Mouse (Mus musculus) MEL (cell line): Measurements from ENCODE around the gene Arhgap24. TPM values are rescaled to one million over a fixed set of nuclear protein-coding genes. Genes with fewer than 3 reads are reported as not detected.

Source experiments
- DNase-seq: peaks from one replicate; pipeline ENCODE4 v3.0.0; 2011; ENCODE audit warnings: low read depth, low spot score
- H3K27ac ChIP-seq: 2 replicates; pipeline ENCODE4 v1.5.1; 2012; ENCODE audit warnings: low read depth, mild to moderate bottlenecking, control low read depth, low read length, moderate library complexity; ENCODE audit not compliant: control insufficient read depth
- H3K27me3 ChIP-seq, 2 experiments: fragments of 150-350 bp in 1 of 2; sonication (generic) in 1 of 2; 2 replicates each; pipeline ENCODE4 v1.6.1; 2012; ENCODE audit warnings: low read length in 2 of 2, mild to moderate bottlenecking in 2 of 2, improper control_type of control experiment in 1 of 2, moderate library complexity in 1 of 2; ENCODE audit not compliant: insufficient read depth in 2 of 2, control insufficient read depth in 1 of 2
- H3K36me3 ChIP-seq, 2 experiments: 2 replicates each; pipeline ENCODE4 v1.6.1; 2012 to 2014; ENCODE audit warnings: low read length in 2 of 2, improper control_type of control experiment in 1 of 2, inconsistent platforms in 1 of 2, mild to moderate bottlenecking in 1 of 2; ENCODE audit not compliant: insufficient read depth in 2 of 2, control insufficient read depth in 1 of 2
- H3K4me1 ChIP-seq, 2 experiments: fragments of 150-350 bp in 1 of 2; sonication (generic) in 1 of 2; 2 replicates each; pipeline ENCODE4 v1.6.1; 2012; ENCODE audit warnings: low read length in 2 of 2, improper control_type of control experiment in 1 of 2, mild to moderate bottlenecking in 1 of 2; ENCODE audit not compliant: insufficient read depth in 2 of 2, control insufficient read depth in 1 of 2
- H3K4me3 ChIP-seq, 2 experiments: fragments of 150-350 bp in 1 of 2; sonication (generic) in 1 of 2; 2 replicates each; pipeline ENCODE4 v1.5.1; 2012; ENCODE audit warnings: low read depth in 2 of 2, low read length in 2 of 2, mild to moderate bottlenecking in 2 of 2, moderate library complexity in 2 of 2, control low read depth in 1 of 2, improper control_type of control experiment in 1 of 2; ENCODE audit not compliant: control insufficient read depth in 1 of 2, insufficient read depth in 1 of 2
- H3K79me2 ChIP-seq: 2 replicates; pipeline ENCODE4 v1.6.1; 2012; ENCODE audit warnings: mild to moderate bottlenecking, low read length, moderate library complexity; ENCODE audit not compliant: control insufficient read depth, poor library complexity, insufficient read depth
- H3K9ac ChIP-seq: 2 replicates; pipeline ENCODE4 v1.6.1; 2012; ENCODE audit warnings: low read depth, mild to moderate bottlenecking, control low read depth, low read length, moderate library complexity; ENCODE audit not compliant: control insufficient read depth, poor library complexity, severe bottlenecking
- H3K9me3 ChIP-seq: fragments of 150-350 bp; sonication (generic); replicated peaks from 2 replicates; pipeline ENCODE4 v1.6.1; 2012; ENCODE audit warnings: mild to moderate bottlenecking, low read length, improper control_type of control experiment, moderate library complexity; ENCODE audit not compliant: insufficient read depth
- BHLHE40 ChIP-seq: IDR thresholded peaks from 2 replicates; pipeline ENCODE4 v1.6.1; 2012; ENCODE audit warnings: low read depth, mild to moderate bottlenecking, inconsistent platforms, low read length, improper control_type of control experiment, borderline replicate concordance
- CTCF ChIP-seq, 3 experiments: IDR thresholded peaks in 2 of 3; conservative IDR thresholded peaks in 1 of 3; 2 replicates each; pipeline ENCODE4 v1.5.1; 2011 to 2012; ENCODE audit warnings: low read length in 3 of 3, low read depth in 2 of 3, mild to moderate bottlenecking in 2 of 3, improper control_type of control experiment in 1 of 3, inconsistent platforms in 1 of 3, mixed read lengths in 1 of 3, moderate library complexity in 1 of 3; ENCODE audit not compliant: control insufficient read depth in 1 of 3, insufficient read depth in 1 of 3, poor library complexity in 1 of 3, severe bottlenecking in 1 of 3
- E2F4 ChIP-seq: IDR thresholded peaks from 2 replicates; pipeline ENCODE4 v1.6.1; 2011; ENCODE audit warnings: low read depth, low read length, improper control_type of control experiment, borderline replicate concordance
- EP300 ChIP-seq, 2 experiments: IDR thresholded peaks; 2 replicates each; pipeline ENCODE4 v1.6.1; 2011; ENCODE audit warnings: improper control_type of control experiment in 2 of 2, low read length in 2 of 2, low read depth in 1 of 2, mild to moderate bottlenecking in 1 of 2
- ETS1 ChIP-seq: IDR thresholded peaks from 2 replicates; pipeline ENCODE4 v1.6.1; 2012; ENCODE audit warnings: low read depth, mild to moderate bottlenecking, inconsistent platforms, low read length, improper control_type of control experiment, moderate library complexity
- JUND ChIP-seq: IDR thresholded peaks from 2 replicates; pipeline ENCODE4 v1.6.1; 2011; ENCODE audit warnings: low read depth, mild to moderate bottlenecking, improper control_type of control experiment, low read length
- KAT2A ChIP-seq: conservative IDR thresholded peaks from 2 replicates; pipeline ENCODE4 v1.6.1; 2012; ENCODE audit warnings: low read depth, low read length, improper control_type of control experiment, inconsistent platforms
- MAFK ChIP-seq: IDR thresholded peaks from 2 replicates; pipeline ENCODE4 v1.6.1; 2011; ENCODE audit warnings: low read depth, mild to moderate bottlenecking, low read length, improper control_type of control experiment, borderline replicate concordance
- MAZ ChIP-seq: IDR thresholded peaks from 2 replicates; pipeline ENCODE4 v1.6.1; 2012; ENCODE audit warnings: low read depth, mild to moderate bottlenecking, inconsistent platforms, low read length, improper control_type of control experiment
- MXI1 ChIP-seq: IDR thresholded peaks from 2 replicates; pipeline ENCODE4 v1.6.1; 2011; ENCODE audit warnings: mild to moderate bottlenecking, low read depth, low read length, improper control_type of control experiment
- MYB ChIP-seq: IDR thresholded peaks from 2 replicates; pipeline ENCODE4 v1.6.1; 2011; ENCODE audit warnings: mild to moderate bottlenecking, low read depth, low read length, improper control_type of control experiment
- MYC ChIP-seq: IDR thresholded peaks from 2 replicates; pipeline ENCODE4 v1.6.1; 2011; ENCODE audit warnings: low read depth, mild to moderate bottlenecking, low read length, improper control_type of control experiment, moderate library complexity
- NELFE ChIP-seq: IDR thresholded peaks from 2 replicates; pipeline ENCODE4 v1.6.1; 2011; ENCODE audit warnings: low read depth, low read length, improper control_type of control experiment
- NRF1 ChIP-seq: IDR thresholded peaks from 2 replicates; pipeline ENCODE4 v1.6.1; 2014; ENCODE audit warnings: low read depth, mild to moderate bottlenecking, inconsistent platforms, low read length, improper control_type of control experiment, moderate library complexity; ENCODE audit not compliant: poor library complexity, insufficient read depth, severe bottlenecking
- POLR2A ChIP-seq, 2 experiments: IDR thresholded peaks; 2 replicates each; pipeline ENCODE4 v1.6.1; 2011 to 2012; ENCODE audit warnings: low read length in 2 of 2, mild to moderate bottlenecking in 2 of 2, control low read depth in 1 of 2, improper control_type of control experiment in 1 of 2, low read depth in 1 of 2, moderate library complexity in 1 of 2; ENCODE audit not compliant: control insufficient read depth in 1 of 2, insufficient read depth in 1 of 2, poor library complexity in 1 of 2
- POLR2AphosphoS2 ChIP-seq: IDR thresholded peaks from 2 replicates; pipeline ENCODE4 v1.6.1; 2011; ENCODE audit warnings: low read length, improper control_type of control experiment
- POLR2AphosphoS5 ChIP-seq: IDR thresholded peaks from 2 replicates; pipeline ENCODE4 v1.6.1; 2012; ENCODE audit warnings: low read depth, borderline replicate concordance, mild to moderate bottlenecking, inconsistent platforms, low read length, moderate library complexity, mixed read lengths
- SIN3A ChIP-seq: IDR thresholded peaks from 2 replicates; pipeline ENCODE4 v1.6.1; 2012; ENCODE audit warnings: low read length, improper control_type of control experiment, inconsistent platforms
- SMC3 ChIP-seq: IDR thresholded peaks from 2 replicates; pipeline ENCODE4 v1.6.1; 2011; ENCODE audit warnings: low read depth, low read length, improper control_type of control experiment
- TAL1 ChIP-seq: IDR thresholded peaks from 2 replicates; pipeline ENCODE4 v1.6.1; 2012; ENCODE audit warnings: mild to moderate bottlenecking, inconsistent platforms, low read length, moderate library complexity, mixed read lengths
- UBTF ChIP-seq: IDR thresholded peaks from 2 replicates; pipeline ENCODE4 v1.6.1; 2012; ENCODE audit warnings: low read depth, mild to moderate bottlenecking, inconsistent platforms, low read length, improper control_type of control experiment, moderate library complexity, borderline replicate concordance; ENCODE audit not compliant: insufficient read depth
- USF1 ChIP-seq: IDR thresholded peaks from 2 replicates; pipeline ENCODE4 v1.6.1; 2014; ENCODE audit warnings: low read depth, mild to moderate bottlenecking, inconsistent platforms, low read length, improper control_type of control experiment, moderate library complexity
- ZMIZ1 ChIP-seq: IDR thresholded peaks from 2 replicates; pipeline ENCODE4 v1.6.1; 2012; ENCODE audit warnings: low read depth, mild to moderate bottlenecking, inconsistent platforms, low read length, improper control_type of control experiment, moderate library complexity
- ZNF384 ChIP-seq: IDR thresholded peaks from 2 replicates; pipeline ENCODE4 v1.6.1; 2012; ENCODE audit warnings: low read depth, mild to moderate bottlenecking, inconsistent platforms, low read length, improper control_type of control experiment
- polyA plus RNA-seq, 2 experiments: library from polyadenylated mRNA; stranded (reverse) in 1 of 2; unstranded in 1 of 2; fragments of >175 nt in 1 of 2; fragments of >200 nt in 1 of 2; gene quantifications; 2 replicates each; pipeline versions ENCODE4 v1.2.1 to v1.2.4; 2012; ENCODE audit warnings: low replicate concordance in 2 of 2, low read depth in 1 of 2; ENCODE audit not compliant: insufficient read length in 2 of 2, insufficient read depth in 1 of 2, missing spikeins in 1 of 2
- total RNA-seq: library from RNA; depleted of rRNA; stranded (reverse); fragments of 300-350 nt; gene quantifications from 2 replicates; pipeline ENCODE4 v1.2.3, GENCODE M21; 2012

The Arhgap24 gene
- total and polyA plus RNA-seq, 3 experiments, result not detected

GRCm38 (mm10) chr5:102591422-102591821, 110.2 kb downstream of the Arhgap24 start:
- Histone ChIP-seq H3K4me3 (no peak overlapping the region), H3K79me2 (no peaks in the 10 kb centered on the region), H3K27me3 (no peaks in the 10 kb centered on the region), H3K4me1 (no peaks in the 10 kb centered on the region), H3K27ac (no peak overlapping the region), H3K9me3 (no peaks in the 10 kb centered on the region), H3K9ac (no peak overlapping the region), H3K36me3 (no peaks in the 10 kb centered on the region)
- TF ChIP-seq MXI1 (no peak), NELFE (no peak), CTCF (IDR thresholded peaks at IDR 0.05 in 2 of 3, conservative IDR thresholded peaks at IDR 0.05 in 1 of 3; ENCODE audit: control insufficient read depth in 1 of 3, insufficient read depth in 1 of 3, low read depth in 2 of 3, low read length in 3 of 3, poor library complexity in 1 of 3, severe bottlenecking in 1 of 3) (no peak), BHLHE40 (no peak), MAZ (no peak), TAL1 (no peak), POLR2A (IDR thresholded peaks at IDR 0.05; ENCODE audit: control insufficient read depth in 1 of 2, insufficient read depth in 1 of 2, low read depth in 1 of 2, low read length in 2 of 2, poor library complexity in 1 of 2) (no peak), POLR2AphosphoS2 (no peak)
- DNase-seq, result no peak

GRCm38 (mm10) chr5:102593058-102593457, 111.9 kb downstream of the Arhgap24 start:
- Histone ChIP-seq H3K27ac (no peak overlapping the region), H3K4me3 (no peak overlapping the region), H3K79me2 (no peaks in the 10 kb centered on the region), H3K4me1 (no peaks in the 10 kb centered on the region), H3K36me3 (no peaks in the 10 kb centered on the region), H3K9ac (no peak overlapping the region), H3K27me3 (no peaks in the 10 kb centered on the region), H3K9me3 (no peaks in the 10 kb centered on the region)
- DNase-seq, result no peak
- no peak for TF ChIP-seq NRF1
- no peak for TF ChIP-seq USF1
- no peak for TF ChIP-seq SMC3
- no peak for TF ChIP-seq ZMIZ1
- no peak for TF ChIP-seq MAFK
- no peak for TF ChIP-seq POLR2AphosphoS5
- TF ChIP-seq MYB, result no peak

GRCm38 (mm10) chr5:102599102-102599501, 117.9 kb downstream of the Arhgap24 start:
- Histone ChIP-seq H3K4me3 (no peak overlapping the region), H3K4me1 (no peaks in the 10 kb centered on the region), H3K9ac (no peak overlapping the region), H3K9me3 (no peaks in the 10 kb centered on the region), H3K27ac (no peak overlapping the region), H3K27me3 (no peaks in the 10 kb centered on the region), H3K36me3 (no peaks in the 10 kb centered on the region), H3K79me2 (no peaks in the 10 kb centered on the region)
- no peak for TF ChIP-seq TAL1
- no peak for TF ChIP-seq MAZ
- no peak for TF ChIP-seq ZMIZ1
- no peak for TF ChIP-seq ZNF384
- no peak for TF ChIP-seq BHLHE40
- no peak for TF ChIP-seq POLR2AphosphoS5
- no peak for TF ChIP-seq ETS1
- TF ChIP-seq MAFK, result no peak
- no peak for TF ChIP-seq E2F4
- no peak for TF ChIP-seq SIN3A
- TF ChIP-seq NRF1, result no peak
- TF ChIP-seq JUND, result no peak
- no peak for TF ChIP-seq MYC
- no peak for TF ChIP-seq CTCF (IDR thresholded peaks at IDR 0.05 in 2 of 3, conservative IDR thresholded peaks at IDR 0.05 in 1 of 3; ENCODE audit: control insufficient read depth in 1 of 3, insufficient read depth in 1 of 3, low read depth in 2 of 3, low read length in 3 of 3, poor library complexity in 1 of 3, severe bottlenecking in 1 of 3)
- no peak for TF ChIP-seq POLR2AphosphoS2
- TF ChIP-seq EP300 (IDR thresholded peaks at IDR 0.05; ENCODE audit: low read depth in 1 of 2, low read length in 2 of 2), result no peak
- TF ChIP-seq KAT2A, result no peak
- no peak for TF ChIP-seq UBTF
- no peak for TF ChIP-seq MYB
- DNase-seq, result no peak
